Mouse (Mus musculus) lung, adult 2 months (tissue): ENCODE results near the gene Klhl25.

ENCODE experiments used
- CTCF ChIP-seq: fragments of 200-500 bp; IDR thresholded peaks from 2 replicates; pipeline ENCODE4 v1.5.1; 2011; ENCODE audit warnings: mild to moderate bottlenecking, low read length, control low read depth; ENCODE audit not compliant: insufficient read depth
- POLR2A ChIP-seq: fragments of 200-500 bp; IDR thresholded peaks from 2 replicates; pipeline ENCODE4 v1.6.1; 2011; ENCODE audit warnings: low read depth, mild to moderate bottlenecking, control low read depth, low read length, borderline replicate concordance; ENCODE audit errors: extremely low read depth

GRCm38 (mm10) chr7:75865026-75865425 lies 16.9 kb downstream of the Klhl25 start:
- TF ChIP-seq POLR2A (no peak), CTCF (no peak)
